Mouse (Mus musculus) cortical plate, adult 2 months (tissue): ENCODE measurements around the gene Exph5.

Experiments
- CTCF ChIP-seq: fragments of 200-500 bp; IDR thresholded peaks from 2 replicates; pipeline ENCODE4 v1.5.1; 2011; ENCODE audit warnings: mild to moderate bottlenecking, control low read depth, low read length; ENCODE audit not compliant: insufficient read depth; ENCODE audit errors: extremely low read depth
- POLR2A ChIP-seq: fragments of 200-500 bp; IDR thresholded peaks from 2 replicates; pipeline ENCODE4 v1.6.1; 2011; ENCODE audit warnings: mild to moderate bottlenecking, low read length, control low read depth; ENCODE audit not compliant: insufficient read depth; ENCODE audit errors: extremely low read depth

- TF ChIP-seq CTCF (no peak), POLR2A (no peak)
Measured at GRCm38 (mm10) chr9:53397685-53398387, 96.4 kb downstream of the Exph5 start.
